Mouse (Mus musculus) adrenal gland, postnatal 10 days (tissue): ENCODE measurements around the gene Btbd9. TPM values are rescaled to one million over a fixed set of nuclear protein-coding genes. Genes with fewer than 3 reads are reported as not detected.

Experiments
- DNase-seq: peaks from one replicate; pipeline ENCODE4 v3.0.0; 2021; ENCODE audit warnings: mixed read lengths
- total RNA-seq, 2 experiments: library from RNA; stranded (reverse); gene quantifications; 2 replicates each; pipeline ENCODE4 v1.2.3; 2021

The Btbd9 gene
- total RNA-seq, 2 experiments from 2014 or later = 25.3 to 34.6 TPM

DNA sequence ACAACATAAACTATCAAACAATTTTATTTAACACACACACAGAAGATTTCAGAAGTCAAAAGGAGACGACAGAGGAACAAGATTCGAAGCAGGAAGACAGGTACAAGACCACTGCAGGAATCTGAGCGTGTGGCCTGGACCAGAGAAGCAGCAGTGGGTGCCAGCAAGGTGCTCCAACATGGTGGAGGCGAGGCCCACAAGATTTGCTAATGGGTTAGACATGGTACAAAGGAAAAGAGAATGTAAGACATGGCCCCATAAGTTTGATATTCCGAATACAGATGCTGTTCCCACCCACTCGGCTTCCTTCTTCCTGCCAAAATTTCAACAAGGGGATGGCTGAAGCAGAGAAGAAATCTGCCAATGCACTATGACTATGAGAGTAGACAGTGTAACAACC, 94.5 kb downstream of the Btbd9 start:
- DNase-seq = no peak

GRCm38 (mm10) chr17:30481341-30481740, 94.9 kb downstream of the Btbd9 start:
- no peak for DNase-seq

DNA sequence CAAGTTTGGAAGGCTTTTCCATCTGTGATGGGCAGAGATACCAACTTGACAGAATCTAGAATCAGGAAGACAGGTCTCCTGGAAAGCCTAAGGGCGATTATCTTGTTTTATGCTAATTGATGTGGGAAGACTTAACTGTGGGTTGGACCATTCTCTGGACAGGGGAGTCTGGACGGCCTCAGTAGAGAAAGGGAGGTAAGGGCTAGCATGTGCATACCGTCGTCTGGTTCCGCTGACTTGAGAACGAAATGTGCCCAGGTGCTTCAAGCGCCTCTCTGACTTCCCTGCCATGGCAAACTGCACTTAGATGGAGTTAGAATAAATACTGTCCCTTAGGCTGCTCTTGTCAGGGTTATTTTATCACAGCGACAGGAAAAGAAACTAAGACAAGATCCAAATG, 95.9 kb downstream of the Btbd9 start:
- no peak for DNase-seq

DNA sequence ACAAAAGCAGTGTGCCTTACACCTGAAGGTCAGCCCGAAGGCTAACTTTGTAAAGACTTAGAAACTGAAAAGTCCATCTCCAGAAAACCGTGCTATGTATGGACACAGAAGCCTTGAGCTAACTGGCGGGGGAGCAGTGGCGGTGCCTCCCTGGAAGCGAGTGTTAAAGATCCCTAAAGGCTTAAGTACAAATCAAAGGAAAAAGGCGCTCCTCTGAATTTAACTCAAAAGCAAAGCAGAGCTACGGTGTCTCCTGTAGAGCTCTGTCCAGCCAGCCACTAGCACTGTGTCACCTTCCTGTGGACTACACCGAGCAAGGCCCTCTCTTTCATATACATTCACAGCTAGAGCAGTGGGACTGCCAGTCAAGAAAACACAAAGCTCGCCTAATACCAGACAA, 98.1 kb downstream of the Btbd9 start:
- DNase-seq = no peak

- DNase-seq = no peak
Observed at GRCm38 (mm10) chr17:30474561-30474960, 101.7 kb downstream of the Btbd9 start.

DNA sequence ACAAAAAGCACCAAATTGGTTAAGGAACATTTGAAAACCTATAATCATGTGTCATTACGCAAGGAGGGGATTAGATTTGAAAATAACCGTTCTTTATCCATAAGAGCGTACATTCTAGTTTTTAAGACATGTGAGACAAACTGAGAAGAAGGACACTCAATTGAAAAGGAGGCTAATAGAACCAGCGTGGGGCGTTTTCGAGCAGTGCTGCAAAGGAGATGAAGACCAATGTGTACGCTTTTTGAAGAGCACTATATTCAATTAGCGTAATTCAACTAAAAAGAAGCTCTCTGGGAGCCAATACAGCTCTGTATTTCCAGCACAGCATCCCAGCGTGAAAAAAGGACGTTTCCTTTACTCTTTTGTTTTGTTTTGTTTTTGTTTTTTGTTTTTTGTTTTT, 103.5 kb downstream of the Btbd9 start:
- no peak for DNase-seq

- DNase-seq = no peak
Observed at GRCm38 (mm10) chr17:30471512-30471911, 104.8 kb downstream of the Btbd9 start.

- peak; percentile 47 for DNase-seq
Observed at GRCm38 (mm10) chr17:30470790-30471189, 105.5 kb downstream of the Btbd9 start.

GRCm38 (mm10) chr17:30470286-30470685, 106.0 kb downstream of the Btbd9 start:
- DNase-seq = no peak

- no peak for DNase-seq
Observed at GRCm38 (mm10) chr17:30469511-30470076, 106.7 kb downstream of the Btbd9 start.

- DNase-seq = no peak
Observed at GRCm38 (mm10) chr17:30468368-30468767, 107.9 kb downstream of the Btbd9 start.

GRCm38 (mm10) chr17:30467566-30468213, 108.6 kb downstream of the Btbd9 start:
- DNase-seq = no peak

GRCm38 (mm10) chr17:30465060-30465762, 111.1 kb downstream of the Btbd9 start:
- no peak for DNase-seq

DNA sequence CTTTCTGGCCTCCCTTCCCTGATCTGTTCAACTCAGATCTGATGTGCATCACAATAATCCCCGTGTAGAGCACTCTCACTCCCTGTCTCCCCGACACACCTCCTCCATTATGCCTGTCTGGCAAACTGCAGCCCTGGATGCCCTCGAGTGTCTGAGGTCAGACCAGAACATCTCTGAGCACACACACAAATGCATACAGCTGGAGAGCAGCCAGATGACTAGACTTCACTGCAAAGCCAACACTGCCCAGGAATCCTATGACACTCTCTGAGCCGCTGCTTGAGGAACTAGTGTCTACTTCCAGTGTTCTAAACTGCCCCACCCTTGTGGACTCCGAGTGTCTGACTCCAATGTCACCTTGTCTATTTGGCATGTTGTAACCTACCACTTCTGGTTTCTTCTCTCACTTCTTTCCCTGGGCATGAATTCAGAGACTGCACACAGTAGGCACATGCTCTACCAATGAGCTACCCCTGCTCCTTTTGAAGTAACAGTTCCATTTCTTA, 112.0 kb downstream of the Btbd9 start:
- no peak for DNase-seq

DNA sequence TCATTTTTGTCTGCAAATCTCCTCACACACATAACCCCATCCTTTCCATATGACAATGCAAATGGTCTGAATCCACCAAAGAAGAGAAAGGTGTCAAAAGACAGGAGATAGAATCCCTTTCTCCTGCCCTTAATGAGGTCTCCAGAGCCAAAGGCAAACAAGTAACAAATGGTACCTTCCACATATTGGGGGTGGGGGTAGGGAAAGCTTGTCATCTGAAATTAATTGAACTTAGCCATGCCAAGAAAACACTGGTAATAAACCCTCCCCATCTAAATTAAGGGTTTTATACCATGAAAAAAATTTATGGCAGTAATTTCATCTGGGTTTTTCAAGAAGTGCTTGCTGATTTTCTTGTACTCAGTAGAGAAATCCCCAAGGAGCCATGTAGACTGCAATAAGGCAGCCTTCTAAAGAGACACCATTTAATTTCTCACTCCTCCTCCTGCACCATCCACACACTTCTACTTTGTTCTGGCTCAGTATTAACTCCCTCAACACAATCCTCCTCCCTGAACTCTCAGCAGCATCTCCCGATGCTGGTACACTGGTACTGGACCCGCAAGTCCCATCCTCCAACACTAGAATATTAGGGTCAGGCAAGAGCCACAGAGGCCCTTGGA, 115.5 kb downstream of the Btbd9 start:
- no peak for DNase-seq

GRCm38 (mm10) chr17:30459706-30460105, 116.6 kb downstream of the Btbd9 start:
- DNase-seq = no peak

GRCm38 (mm10) chr17:30458926-30459325, 117.4 kb downstream of the Btbd9 start:
- no peak for DNase-seq

DNA sequence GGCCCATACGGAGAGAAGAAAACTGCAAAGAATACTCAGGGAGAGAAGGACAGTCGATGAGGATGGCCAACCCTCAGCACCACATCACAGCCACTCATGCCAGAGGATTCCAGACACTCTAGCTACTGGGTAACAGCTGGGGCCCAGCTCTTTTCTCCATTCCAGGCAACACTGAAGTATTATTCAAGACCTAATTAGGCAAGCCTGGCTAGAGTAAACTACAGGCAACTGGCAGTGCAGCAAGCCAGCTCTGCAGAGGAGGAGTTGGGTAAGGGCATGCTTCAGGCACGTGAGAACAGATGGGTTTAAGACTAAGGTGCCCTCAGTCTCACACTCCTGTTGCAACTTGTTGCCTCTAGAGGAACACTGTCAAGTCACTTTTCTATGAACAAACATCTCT, 118.0 kb downstream of the Btbd9 start:
- DNase-seq = peak; percentile 46

DNA sequence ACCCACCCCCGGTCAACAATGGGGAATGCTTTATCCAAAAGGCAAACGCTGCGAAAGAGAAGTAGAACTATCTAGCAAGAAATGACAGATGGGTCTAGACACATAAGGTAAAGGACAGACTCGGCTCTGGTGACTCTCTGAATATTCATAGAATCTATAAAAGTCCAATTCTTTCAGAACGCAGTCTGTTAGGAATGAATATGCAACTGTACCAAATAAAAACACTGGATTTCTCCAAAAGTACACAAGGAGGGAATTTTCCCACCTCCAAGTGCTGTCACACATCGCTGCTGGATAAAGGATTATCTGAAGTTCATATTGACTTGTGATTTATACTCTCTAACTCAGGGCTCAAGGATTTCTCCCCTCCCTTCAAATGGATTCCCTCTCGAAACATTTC, 118.8 kb downstream of the Btbd9 start:
- no peak for DNase-seq

- no peak for DNase-seq
Observed at GRCm38 (mm10) chr17:30456293-30456692, 120.0 kb downstream of the Btbd9 start.

- DNase-seq = peak; percentile 86
Observed at GRCm38 (mm10) chr17:30454862-30455243, 121.4 kb downstream of the Btbd9 start.

GRCm38 (mm10) chr17:30454155-30454861, 122.0 kb downstream of the Btbd9 start:
- DNase-seq = no peak
